Mouse (Mus musculus) cerebellum, adult 2 months (tissue): ENCODE measurements at regions not wholly inside any gene's neighbourhood (a gene's known extent, or its start where the extent isn't known, plus 50 kb on each side); places are given as distances from the start of the nearest gene placed in this dataset.

ENCODE experiments used
- DNase-seq, 2 experiments: peaks; one replicate each; pipeline ENCODE4 v3.0.0; 2021
- H3K27ac ChIP-seq: fragments of 200-500 bp; 2 replicates; pipeline ENCODE4 v1.5.1; 2012; ENCODE audit warnings: low read length, control low read depth, inconsistent platforms; ENCODE audit not compliant: insufficient read depth
- H3K27me3 ChIP-seq: fragments of 200-500 bp; 2 replicates; pipeline ENCODE4 v1.6.1; 2012; ENCODE audit warnings: inconsistent platforms, mild to moderate bottlenecking, low read length, moderate library complexity; ENCODE audit not compliant: control insufficient read depth, insufficient read depth
- H3K4me1 ChIP-seq: fragments of 200-500 bp; 2 replicates; pipeline ENCODE4 v1.6.1; 2011; ENCODE audit warnings: low read length; ENCODE audit not compliant: control insufficient read depth, insufficient read depth
- H3K4me3 ChIP-seq: fragments of 200-500 bp; replicated peaks from 2 replicates; pipeline ENCODE3; 2011; ENCODE audit warnings: mild to moderate bottlenecking, low read depth, low read length, control low read depth; ENCODE audit not compliant: insufficient read depth
- CTCF ChIP-seq: fragments of 200-500 bp; IDR thresholded peaks from 2 replicates; pipeline ENCODE4 v1.5.1; 2011; ENCODE audit warnings: low read depth, mild to moderate bottlenecking, control low read depth, low read length, moderate library complexity, borderline replicate concordance; ENCODE audit not compliant: insufficient read depth
- POLR2A ChIP-seq: fragments of 200-500 bp; IDR thresholded peaks from 2 replicates; pipeline ENCODE4 v1.6.1; 2011; ENCODE audit warnings: low read length, control low read depth, borderline replicate concordance; ENCODE audit not compliant: insufficient read depth
- WGBS: fragments of 180-500 bp; shearing (Covaris S2); methylation state at CpG from one replicate; pipeline ENCODE4 v1.1.7; 2018; 5-methylcytosine and 5-hydroxymethylcytosine counted together

- no peak for DNase-seq
- Histone ChIP-seq H3K4me1 (no peaks in the 10 kb centered on the region), H3K27ac (no peak overlapping the region), H3K4me3 (no peak overlapping the region), H3K27me3 (no peaks in the 10 kb centered on the region)
- no peak for TF ChIP-seq CTCF
- TF ChIP-seq POLR2A = no peak
- 68% methylated on average over 6 of the region's 6 CpGs for WGBS
These were observed 203.8 kb downstream of the Ankrd50 start for GRCm38 (mm10) chr3:38280876-38281275.

GRCm38 (mm10) chr3:38280105-38280504 lies 204.5 kb downstream of the Ankrd50 start:
- 77% methylated on average over 3 of the region's 3 CpGs for WGBS
- H3K27ac ChIP-seq = no peak overlapping the region
- TF ChIP-seq POLR2A (no peak), CTCF (no peak)

GRCm38 (mm10) chr3:38276948-38277504 lies 207.6 kb downstream of the Ankrd50 start:
- Histone ChIP-seq H3K27me3 (no peaks in the 10 kb centered on the region), H3K4me3 (no peak overlapping the region), H3K4me1 (no peaks in the 10 kb centered on the region), H3K27ac (no peak overlapping the region)
- TF ChIP-seq POLR2A (no peak), CTCF (no peak)
- WGBS = 93% methylated on average over 1 of the region's 1 CpGs
- DNase-seq = no peak

More at GRCm38 (mm10) chr3:38280105-38280504, 204.5 kb downstream of the Ankrd50 start:
- Histone ChIP-seq H3K4me3 (no peak overlapping the region), H3K4me1 (no peaks in the 10 kb centered on the region), H3K27me3 (no peaks in the 10 kb centered on the region)
- no peak for DNase-seq

- H3K27ac ChIP-seq = no peak overlapping the region
- no peak for DNase-seq
- H3K4me1 ChIP-seq = no peaks in the 10 kb centered on the region
- WGBS = 77% methylated on average over 2 of the region's 2 CpGs
- H3K4me3 ChIP-seq = no peak overlapping the region
- TF ChIP-seq POLR2A = no peak
- no peak for TF ChIP-seq CTCF
- no peaks in the 10 kb centered on the region for H3K27me3 ChIP-seq
These were observed 209.3 kb downstream of the Ankrd50 start for GRCm38 (mm10) chr3:38275321-38275720.

GRCm38 (mm10) chr3:38270742-38271141 lies 213.9 kb downstream of the Ankrd50 start:
- H3K4me1 ChIP-seq = no peaks in the 10 kb centered on the region
- H3K27ac ChIP-seq = no peak overlapping the region
- no peak for DNase-seq
- 75% methylated on average over 6 of the region's 6 CpGs for WGBS
- no peaks in the 10 kb centered on the region for H3K27me3 ChIP-seq
- no peak for TF ChIP-seq POLR2A
- TF ChIP-seq CTCF = no peak
- H3K4me3 ChIP-seq = no peak overlapping the region

- H3K4me1 ChIP-seq = no peaks in the 10 kb centered on the region
- no peaks in the 10 kb centered on the region for H3K27me3 ChIP-seq
- TF ChIP-seq CTCF (no peak), POLR2A (no peak)
- DNase-seq = no peak
- WGBS = 88% methylated on average over 7 of the region's 7 CpGs
- no peak overlapping the region for H3K4me3 ChIP-seq
- H3K27ac ChIP-seq = no peak overlapping the region
These were observed 216.4 kb downstream of the Ankrd50 start for GRCm38 (mm10) chr3:38268226-38268625.

GRCm38 (mm10) chr3:38263261-38264141 lies 221.1 kb downstream of the Ankrd50 start:
- 38% methylated on average over 16 of the region's 16 CpGs for WGBS
- Histone ChIP-seq H3K4me1 (no peaks in the 10 kb centered on the region), H3K27me3 (no peaks in the 10 kb centered on the region; the same call in 1 of the 2 replicates), H3K27ac (no peak overlapping the region), H3K4me3 (no peak overlapping the region)
- DNase-seq = no peak
- no peak for TF ChIP-seq CTCF
- no peak for TF ChIP-seq POLR2A
